Mouse (Mus musculus) left cerebral cortex, adult 11 months (tissue): ENCODE data around the gene Dmrtc1c1.
"Not testable (repeated sequence)": the region's sequence is repeated elsewhere in the genome, so short reads cannot be mapped to it uniquely, and the experiment has no call there.

Experiments used
- DNase-seq: peaks from one replicate; pipeline ENCODE4 v3.0.0; 2022; ENCODE audit warnings: low spot score

Dmrtc1c1 gene

GRCm38 (mm10) chrX:102802663-102803062 lies at the start of gene Dmrtc1c1:
Dmrtc1c1 (plus strand) TSS chrX:102802963.
- DNase-seq: not testable (repeated sequence)

GRCm38 (mm10) chrX:102765878-102766277 lies 36.9 kb upstream of the Dmrtc1c1 start:
- no peak for DNase-seq

GRCm38 (mm10) chrX:102812311-102812710 lies 9.5 kb downstream of the Dmrtc1c1 start:
- no peak for DNase-seq

GRCm38 (mm10) chrX:102854516-102854915 lies 51.8 kb downstream of the Dmrtc1c1 start, which contains the start of gene Dmrtc1c2:
Dmrtc1c2 (minus strand) TSS chrX:102854616.
- DNase-seq: not testable (repeated sequence)
